Mouse (Mus musculus) forebrain, embryonic 15.5 days (tissue): ENCODE results near the gene 3110082I17Rik. TPM values are rescaled to one million over a fixed set of nuclear protein-coding genes. Genes with fewer than 3 reads are reported as not detected.
A peak's percentile ranks its signal among the peaks of the same experiment; 100 is the strongest.

Experiments used
- ATAC-seq: fragments of 200-750 bp; cut with Nextera tagmentation; replicated peaks from 2 replicates; pipeline ENCODE4 v1.8.0; 2017; ENCODE audit warnings: mild to moderate bottlenecking, moderate TSS enrichment, moderate library complexity
- H3K27ac ChIP-seq: fragments of 300-500 bp; sonication (generic); replicated peaks from 2 replicates; pipeline ENCODE4 v1.5.1; 2015; ENCODE audit warnings: mild to moderate bottlenecking, inconsistent platforms
- H3K27me3 ChIP-seq: fragments of 300-500 bp; sonication (generic); 2 replicates; pipeline ENCODE4 v1.6.1; 2015; ENCODE audit warnings: inconsistent platforms
- H3K36me3 ChIP-seq: fragments of 300-500 bp; sonication (generic); 2 replicates; pipeline ENCODE4 v1.6.1; 2015; ENCODE audit warnings: mild to moderate bottlenecking, inconsistent platforms
- H3K4me1 ChIP-seq: fragments of 300-500 bp; sonication (generic); 2 replicates; pipeline ENCODE4 v1.6.1; 2015; ENCODE audit warnings: inconsistent platforms
- H3K4me2 ChIP-seq: fragments of 300-500 bp; sonication (generic); replicated peaks from 2 replicates; pipeline ENCODE4 v1.6.1; 2015; ENCODE audit warnings: mild to moderate bottlenecking, inconsistent platforms
- H3K4me3 ChIP-seq: fragments of 300-500 bp; sonication (generic); 2 replicates; pipeline ENCODE4 v1.5.1; 2015; ENCODE audit warnings: mild to moderate bottlenecking, inconsistent platforms
- H3K9ac ChIP-seq: fragments of 300-500 bp; sonication (generic); replicated peaks from 2 replicates; pipeline ENCODE4 v1.6.1; 2015; ENCODE audit warnings: mild to moderate bottlenecking, inconsistent platforms
- H3K9me3 ChIP-seq: fragments of 300-500 bp; sonication (generic); 2 replicates; pipeline ENCODE4 v1.6.1; 2016; ENCODE audit warnings: inconsistent platforms
- WGBS: fragments of 180-500 bp; shearing (Covaris S2); methylation state at CpG from one replicate; pipeline ENCODE4 v1.1.7; 2015; ENCODE audit warnings: mixed read lengths; 5-methylcytosine and 5-hydroxymethylcytosine counted together
- microRNA counts: library from miRNA; unstranded; fragments of <30 nt; microRNA quantifications from one replicate; lab custom pipeline; 2016
- microRNA-seq: library from miRNA; unstranded; fragments of <30 nt; microRNA quantifications from one replicate; pipeline ENCODE4, GENCODE M21; 2016
- polyA plus RNA-seq: library from polyadenylated mRNA; unstranded; fragments of >200 nt; fragmentation: Nextera tagmentation; extraction: Ambion mirVana; gene quantifications from 2 replicates; pipeline ENCODE4 v1.2.1, GENCODE M21; 2015

Gene 3110082I17Rik
- polyA plus RNA-seq, 1 experiment from 2014 or later = 20.4 TPM

- Histone ChIP-seq H3K9ac (no peak overlapping the region), H3K4me2 (no peak overlapping the region), H3K27ac (no peak overlapping the region), H3K4me1 (peaks cover 19% of the 10 kb centered on the region), H3K4me3 (no peak overlapping the region), H3K9me3 (no peaks in the 10 kb centered on the region), H3K36me3 (no peaks in the 10 kb centered on the region), H3K27me3 (peaks cover 22% of the 10 kb centered on the region)
- no peak for ATAC-seq
- WGBS = 79% methylated on average over 7 of the region's 7 CpGs
Measured at GRCm38 (mm10) chr5:139320424-139320823, 139.9 kb downstream of the 3110082I17Rik start.

- no peak overlapping the region for H3K27ac ChIP-seq
- H3K9ac ChIP-seq = no peak overlapping the region
- peaks cover 5% of the 10 kb centered on the region; the same call in 1 of the 2 replicates for H3K27me3 ChIP-seq
- no peaks in the 10 kb centered on the region for H3K9me3 ChIP-seq
- H3K36me3 ChIP-seq = no peaks in the 10 kb centered on the region
- 68% methylated on average over 21 of the region's 21 CpGs for WGBS
- H3K4me3 ChIP-seq = no peak overlapping the region
- ATAC-seq = no peak
- H3K4me2 ChIP-seq = no peak overlapping the region
- H3K4me1 ChIP-seq = no peaks in the 10 kb centered on the region
Measured at GRCm38 (mm10) chr5:139317751-139318504, 142.4 kb downstream of the 3110082I17Rik start.

- no peaks in the 10 kb centered on the region for H3K36me3 ChIP-seq
- WGBS = 79% methylated on average over 6 of the region's 6 CpGs
- H3K27me3 ChIP-seq = no peaks in the 10 kb centered on the region
- H3K27ac ChIP-seq = no peak overlapping the region
- ATAC-seq = no peak
- no peak overlapping the region for H3K9ac ChIP-seq
- no peak overlapping the region for H3K4me2 ChIP-seq
- no peaks in the 10 kb centered on the region for H3K9me3 ChIP-seq
- H3K4me1 ChIP-seq = no peaks in the 10 kb centered on the region
- no peak overlapping the region for H3K4me3 ChIP-seq
Measured at GRCm38 (mm10) chr5:139316982-139317675, 143.2 kb downstream of the 3110082I17Rik start.

- no peak overlapping the region for H3K4me3 ChIP-seq
- WGBS = 84% methylated on average over 12 of the region's 12 CpGs
- no peak for ATAC-seq
Measured at GRCm38 (mm10) chr5:139314941-139315642, 145.2 kb downstream of the 3110082I17Rik start.

DNA sequence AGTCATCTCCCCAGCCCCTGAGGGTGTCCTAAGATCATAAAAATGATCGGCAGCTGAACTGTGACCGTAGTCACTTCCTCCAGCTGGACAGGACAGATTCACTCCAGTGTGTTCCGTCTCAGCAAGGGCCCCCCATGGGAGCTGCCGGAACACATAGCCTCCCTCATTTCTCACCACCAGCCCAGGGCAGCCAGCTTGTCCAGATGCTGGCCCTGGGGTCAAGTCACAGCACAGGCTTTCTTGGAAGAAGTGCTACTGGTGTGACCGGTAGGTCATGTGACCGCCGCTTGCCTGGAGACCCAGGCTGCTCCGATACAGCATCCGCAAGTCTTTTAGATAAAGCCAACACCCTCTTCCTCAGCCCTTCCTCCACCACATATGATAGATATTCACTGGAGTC is 146.8 kb downstream of the 3110082I17Rik start:
- no peak overlapping the region for H3K9ac ChIP-seq
- no peaks in the 10 kb centered on the region for H3K27me3 ChIP-seq
- ATAC-seq = no peak
- no peaks in the 10 kb centered on the region for H3K36me3 ChIP-seq
- H3K4me2 ChIP-seq = no peak overlapping the region
- 88% methylated on average over 9 of the region's 9 CpGs for WGBS
- H3K4me3 ChIP-seq = no peak overlapping the region
- no peaks in the 10 kb centered on the region; the same call in 1 of the 2 replicates for H3K9me3 ChIP-seq
- H3K4me1 ChIP-seq = no peaks in the 10 kb centered on the region
- H3K27ac ChIP-seq = no peak overlapping the region

More at GRCm38 (mm10) chr5:139314941-139315642, 145.2 kb downstream of the 3110082I17Rik start:
- Histone ChIP-seq H3K27ac (no peak overlapping the region), H3K9ac (no peak overlapping the region), H3K9me3 (no peaks in the 10 kb centered on the region; the same call in 1 of the 2 replicates), H3K4me2 (no peak overlapping the region), H3K27me3 (no peaks in the 10 kb centered on the region), H3K4me1 (no peaks in the 10 kb centered on the region), H3K36me3 (no peaks in the 10 kb centered on the region)

GRCm38 (mm10) chr5:139311822-139312221 is 148.5 kb downstream of the 3110082I17Rik start:
- no peaks in the 10 kb centered on the region for H3K27me3 ChIP-seq
- H3K9ac ChIP-seq = no peak overlapping the region
- H3K36me3 ChIP-seq = no peaks in the 10 kb centered on the region
- 92% methylated on average over 9 of the region's 9 CpGs for WGBS
- H3K27ac ChIP-seq = no peak overlapping the region
- H3K9me3 ChIP-seq = no peaks in the 10 kb centered on the region; the same call in 1 of the 2 replicates
- H3K4me2 ChIP-seq = no peak overlapping the region
- no peaks in the 10 kb centered on the region for H3K4me1 ChIP-seq
- no peak overlapping the region for H3K4me3 ChIP-seq
- no peak for ATAC-seq

- Histone ChIP-seq H3K27me3 (no peaks in the 10 kb centered on the region), H3K36me3 (no peaks in the 10 kb centered on the region), H3K4me3 (no peak overlapping the region), H3K4me2 (no peak overlapping the region), H3K9ac (no peak overlapping the region), H3K4me1 (no peaks in the 10 kb centered on the region), H3K9me3 (no peaks in the 10 kb centered on the region; the same call in 1 of the 2 replicates), H3K27ac (no peak overlapping the region)
- 88% methylated on average over 4 of the region's 4 CpGs for WGBS
- no peak for ATAC-seq
Measured at GRCm38 (mm10) chr5:139310477-139310876, 149.8 kb downstream of the 3110082I17Rik start.

GRCm38 (mm10) chr5:139309946-139310345 is 150.4 kb downstream of the 3110082I17Rik start:
- Histone ChIP-seq H3K27me3 (no peaks in the 10 kb centered on the region), H3K36me3 (no peaks in the 10 kb centered on the region), H3K9ac (no peak overlapping the region), H3K4me1 (no peaks in the 10 kb centered on the region), H3K27ac (no peak overlapping the region), H3K9me3 (no peaks in the 10 kb centered on the region; the same call in 1 of the 2 replicates), H3K4me2 (no peak overlapping the region), H3K4me3 (no peak overlapping the region)
- no peak for ATAC-seq
- WGBS = 90% methylated on average over 3 of the region's 3 CpGs

MicroRNAs encoded within 50 kb of the gene (microRNA counts, 519-probe panel; counts per million panel counts)
- microRNA mmu-miR-339-3p (lab: Ali Mortazavi, UCI) (not detected), microRNA mmu-miR-339-5p (lab: Ali Mortazavi, UCI) (not detected)

Small RNA genes lying within 50 kb of the gene (microRNA-seq; reads per million reads assigned to microRNA genes)
- 350 reads per million, percentile 69 among the genes with 10 or more reads in this experiment for gene Mir339

Other genes starting within 250 kb of the 3110082I17Rik start
- gene Get4, start 208.2 kb downstream of the 3110082I17Rik start, polyA plus RNA-seq = 127 and 133 TPM in 2 replicates
- 37.0 and 38.7 TPM in 2 replicates for gene Adap1, start 134.9 kb downstream of the 3110082I17Rik start, polyA plus RNA-seq
- gene Cox19, start 109.1 kb downstream of the 3110082I17Rik start, polyA plus RNA-seq = 104 and 113 TPM in 2 replicates
- not detected in 2 replicates for gene Cyp2w1, start 107.9 kb downstream of the 3110082I17Rik start, polyA plus RNA-seq
- gene Gpr146, start 82.8 kb downstream of the 3110082I17Rik start, polyA plus RNA-seq = 1.3 and 1.5 TPM in 2 replicates
- gene C130050O18Rik, start 55.2 kb downstream of the 3110082I17Rik start, polyA plus RNA-seq = 0.13 and 0.20 TPM in 2 replicates
- 7.3 and 8.2 TPM in 2 replicates for gene Gper1, start 37.4 kb downstream of the 3110082I17Rik start, polyA plus RNA-seq
- gene Zfand2a, start 24.0 kb upstream of the 3110082I17Rik start, polyA plus RNA-seq = 14.2 and 17.5 TPM in 2 replicates
- gene Uncx, start 83.0 kb upstream of the 3110082I17Rik start, polyA plus RNA-seq = 4.2 and 4.8 TPM in 2 replicates